Mouse (Mus musculus) naive thymus-derived CD4-positive, alpha-beta T cell, adult 2 months (primary cell): ENCODE results near the gene Hdgfl2.

Experiments
- DNase-seq: peaks from one replicate; pipeline ENCODE4 v3.0.0-alpha.2; 2011; ENCODE audit warnings: low read depth

Gene Hdgfl2

GRCm38 (mm10) chr17:56131136-56131535 is 51.7 kb downstream of the Hdgfl2 start:
- no peak for DNase-seq

GRCm38 (mm10) chr17:56131814-56132213 is 52.4 kb downstream of the Hdgfl2 start:
- peak; percentile 86 for DNase-seq

- peak; percentile 88 for DNase-seq
These were observed 53.2 kb downstream of the Hdgfl2 start for GRCm38 (mm10) chr17:56132661-56133060.

- peak; percentile 26 for DNase-seq
These were observed 54.3 kb downstream of the Hdgfl2 start for GRCm38 (mm10) chr17:56133457-56134363.

- peak; percentile 87 for DNase-seq
These were observed 55.1 kb downstream of the Hdgfl2 start for GRCm38 (mm10) chr17:56134463-56134971.

- DNase-seq: no peak
These were observed 57.1 kb downstream of the Hdgfl2 start for GRCm38 (mm10) chr17:56136558-56136957.

- DNase-seq: no peak
These were observed 58.6 kb downstream of the Hdgfl2 start for GRCm38 (mm10) chr17:56137839-56138613.

GRCm38 (mm10) chr17:56139355-56139754 is 59.9 kb downstream of the Hdgfl2 start:
- DNase-seq: no peak

GRCm38 (mm10) chr17:56139858-56140595 is 60.6 kb downstream of the Hdgfl2 start, which contains the start of gene Sema6b:
Gene Sema6b, minus strand, starts transcription at chr17:56140343.
- peak; percentile 32 for DNase-seq

GRCm38 (mm10) chr17:56141702-56142605 is 62.5 kb downstream of the Hdgfl2 start:
- no peak for DNase-seq

- no peak for DNase-seq
These were observed 65.1 kb downstream of the Hdgfl2 start for GRCm38 (mm10) chr17:56144546-56144945.

- no peak for DNase-seq
These were observed 66.7 kb downstream of the Hdgfl2 start for GRCm38 (mm10) chr17:56146131-56146530.

- DNase-seq: no peak
These were observed 68.0 kb downstream of the Hdgfl2 start for GRCm38 (mm10) chr17:56147420-56147819.

- no peak for DNase-seq
These were observed 68.8 kb downstream of the Hdgfl2 start for GRCm38 (mm10) chr17:56148280-56148679.

- DNase-seq: no peak
These were observed 69.6 kb downstream of the Hdgfl2 start for GRCm38 (mm10) chr17:56148790-56149618.

GRCm38 (mm10) chr17:56149897-56150296 is 70.5 kb downstream of the Hdgfl2 start:
- DNase-seq: no peak
